Mouse (Mus musculus) kidney, adult 2 months (tissue): Measurements from ENCODE around the gene Chd5.

Source experiments
- CTCF ChIP-seq: fragments of 200-500 bp; conservative IDR thresholded peaks from 2 replicates; pipeline ENCODE4 v1.5.1; 2011; ENCODE audit warnings: low read depth, mild to moderate bottlenecking, control low read depth, low read length, moderate library complexity, mixed read lengths; ENCODE audit not compliant: insufficient read depth, insufficient read length
- POLR2A ChIP-seq: fragments of 200-500 bp; IDR thresholded peaks from one replicate; pipeline ENCODE4 v1.6.1; 2011; ENCODE audit warnings: low read depth, low read length, control low read depth

- TF ChIP-seq CTCF (no peak), POLR2A (no peak)
Measured at GRCm38 (mm10) chr4:152428259-152428658, 89.8 kb downstream of the Chd5 start.
